Mouse (Mus musculus): ENCODE data around the gene Grik1.

The Grik1 gene

GRCm38 (mm10) chr16:88166547-88166946, 123.5 kb downstream of the Grik1 start:
- in situ Hi-C loops (cut with MboI; ENCODE audit: unreplicated experiment in 2 of 2) = no loop called here

- in situ Hi-C loops (cut with MboI; ENCODE audit: unreplicated experiment in 2 of 2) = no loop called here
Observed at GRCm38 (mm10) chr16:88142574-88142973, 147.5 kb downstream of the Grik1 start.

GRCm38 (mm10) chr16:88142136-88142535, 147.9 kb downstream of the Grik1 start:
- in situ Hi-C loops (cut with MboI; ENCODE audit: unreplicated experiment in 2 of 2) = no loop called here

GRCm38 (mm10) chr16:88141594-88141993, 148.5 kb downstream of the Grik1 start:
- in situ Hi-C loops (cut with MboI; ENCODE audit: unreplicated experiment in 2 of 2) = no loop called here

GRCm38 (mm10) chr16:88138913-88139312, 151.2 kb downstream of the Grik1 start:
- in situ Hi-C loops (cut with MboI; ENCODE audit: unreplicated experiment in 2 of 2) = no loop called here

- in situ Hi-C loops (cut with MboI; ENCODE audit: unreplicated experiment in 2 of 2) = no loop called here
Observed at GRCm38 (mm10) chr16:88132919-88133318, 157.1 kb downstream of the Grik1 start.

GRCm38 (mm10) chr16:88131103-88131502, 159.0 kb downstream of the Grik1 start:
- in situ Hi-C loops (cut with MboI; ENCODE audit: unreplicated experiment in 2 of 2) = no loop called here

- in situ Hi-C loops (cut with MboI; ENCODE audit: unreplicated experiment in 2 of 2) = no loop called here
Observed at GRCm38 (mm10) chr16:88125098-88125497, 165.0 kb downstream of the Grik1 start.

- in situ Hi-C loops (cut with MboI; ENCODE audit: unreplicated experiment in 2 of 2) = no loop called here
Observed at GRCm38 (mm10) chr16:88112551-88113138, 177.4 kb downstream of the Grik1 start.

GRCm38 (mm10) chr16:88111459-88111858, 178.6 kb downstream of the Grik1 start:
- in situ Hi-C loops (cut with MboI; ENCODE audit: unreplicated experiment in 2 of 2) = no loop called here

GRCm38 (mm10) chr16:88094206-88094789, 195.8 kb downstream of the Grik1 start:
- in situ Hi-C loops (cut with MboI; ENCODE audit: unreplicated experiment in 2 of 2) = no loop called here

- in situ Hi-C loops (cut with MboI; ENCODE audit: unreplicated experiment in 2 of 2) = no loop called here
Observed at GRCm38 (mm10) chr16:88087280-88087679, 202.8 kb downstream of the Grik1 start.

- in situ Hi-C loops (cut with MboI; ENCODE audit: unreplicated experiment in 2 of 2) = no loop called here
Observed at GRCm38 (mm10) chr16:88074716-88075115, 215.3 kb downstream of the Grik1 start.

- in situ Hi-C loops (cut with MboI; ENCODE audit: unreplicated experiment in 2 of 2) = no loop called here
Observed at GRCm38 (mm10) chr16:88060936-88061335, 229.1 kb downstream of the Grik1 start.

GRCm38 (mm10) chr16:88048121-88048520, 241.9 kb downstream of the Grik1 start:
- in situ Hi-C loops (cut with MboI; ENCODE audit: unreplicated experiment in 2 of 2) = no loop called here

GRCm38 (mm10) chr16:88044321-88044720, 245.7 kb downstream of the Grik1 start:
- in situ Hi-C loops (cut with MboI; ENCODE audit: unreplicated experiment in 2 of 2) = no loop called here

GRCm38 (mm10) chr16:88042458-88042857, 247.6 kb downstream of the Grik1 start:
- in situ Hi-C loops (cut with MboI; ENCODE audit: unreplicated experiment in 2 of 2) = no loop called here

GRCm38 (mm10) chr16:88038503-88039091, 251.5 kb downstream of the Grik1 start:
- in situ Hi-C loops (cut with MboI; ENCODE audit: unreplicated experiment in 2 of 2) = no loop called here

GRCm38 (mm10) chr16:87988805-87989204, 301.3 kb downstream of the Grik1 start:
- in situ Hi-C loops (cut with MboI; ENCODE audit: unreplicated experiment in 2 of 2) = no loop called here

GRCm38 (mm10) chr16:87984201-87984870, 305.7 kb downstream of the Grik1 start:
- in situ Hi-C loops (cut with MboI; ENCODE audit: unreplicated experiment in 2 of 2) = no loop called here

GRCm38 (mm10) chr16:87974076-87974443, 316.0 kb downstream of the Grik1 start:
- in situ Hi-C loops (cut with MboI; ENCODE audit: unreplicated experiment in 2 of 2) = no loop called here

Data from v-Abl transformed pro-B cells (cell line).